Mouse (Mus musculus) right cerebral cortex, adult 18-20 months (tissue): ENCODE data around the gene Ggact.

ENCODE experiments used
- DNase-seq: peaks from one replicate; pipeline ENCODE4 v3.0.0; 2022; ENCODE audit warnings: mixed read lengths

The Ggact gene

DNA sequence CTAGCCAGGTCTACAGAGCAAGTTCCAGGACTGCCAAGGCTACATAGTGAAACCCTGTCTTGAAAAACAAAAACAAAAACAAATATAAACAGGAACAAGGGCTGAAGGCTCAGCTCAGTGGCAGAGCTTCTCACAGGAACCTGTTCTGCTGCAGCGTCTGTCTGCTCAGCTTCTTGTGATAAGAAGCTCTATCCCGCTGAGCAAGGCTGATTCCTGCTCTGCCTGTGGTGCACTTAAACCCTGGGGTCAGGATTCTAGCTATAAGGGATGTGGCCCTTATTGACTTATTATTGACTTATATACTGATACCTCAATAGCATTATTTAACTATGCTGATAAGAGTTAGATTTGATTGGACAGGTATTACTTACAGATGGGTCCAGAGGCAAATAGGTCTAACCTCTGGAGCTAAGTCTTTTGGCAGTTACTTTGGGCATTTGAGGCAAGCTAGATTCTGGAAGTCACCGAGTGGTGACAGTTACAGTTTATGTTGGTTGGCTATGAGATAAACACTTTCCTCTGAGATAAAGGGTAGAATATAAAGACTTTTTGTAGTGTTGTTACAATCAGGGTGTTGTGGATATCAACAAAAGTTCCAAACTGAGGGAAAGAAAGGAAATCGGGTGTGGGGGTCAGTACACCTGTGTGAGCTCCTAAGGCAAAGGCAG lies 48.0 kb downstream of the Ggact start:
- no peak for DNase-seq

DNA sequence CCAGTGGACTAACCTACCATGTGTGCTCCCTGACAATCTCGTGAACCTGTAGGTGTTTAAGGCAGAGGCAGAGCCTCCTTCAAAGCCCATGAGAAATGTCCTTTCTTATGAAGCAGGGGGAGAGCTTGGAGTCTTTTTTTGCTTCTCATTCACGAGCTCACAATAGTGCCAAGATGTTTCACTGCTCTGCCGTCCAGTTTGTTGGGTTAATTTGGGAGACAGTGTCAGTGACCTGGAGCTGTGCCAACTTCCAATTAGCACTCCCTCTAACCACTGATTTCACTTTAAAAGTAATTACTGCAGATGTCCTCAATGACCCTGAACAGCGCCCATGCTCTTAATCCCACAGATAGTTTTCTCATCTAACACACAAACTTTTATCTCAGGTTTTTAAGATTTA lies 50.9 kb downstream of the Ggact start:
- peak; percentile 10 for DNase-seq

DNA sequence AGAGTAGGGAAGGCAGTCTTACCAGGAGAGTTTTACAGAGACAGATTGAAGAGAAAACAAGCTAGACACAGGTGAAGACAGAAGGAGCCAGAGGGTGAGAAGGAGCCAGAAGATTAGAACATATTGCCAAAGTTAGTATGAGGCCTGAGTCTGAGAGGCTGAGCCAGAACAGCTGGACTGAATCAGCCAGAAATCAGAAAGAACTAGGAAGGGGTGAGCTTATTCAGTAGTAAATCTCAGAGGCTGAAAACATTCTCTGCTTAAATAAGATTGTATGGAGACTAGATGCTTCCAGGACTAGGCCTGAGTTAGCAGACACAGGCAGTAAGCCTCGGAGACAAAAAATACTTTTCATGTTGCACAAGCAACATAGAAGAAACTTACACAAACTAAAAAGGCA lies 53.8 kb downstream of the Ggact start:
- DNase-seq = no peak

DNA sequence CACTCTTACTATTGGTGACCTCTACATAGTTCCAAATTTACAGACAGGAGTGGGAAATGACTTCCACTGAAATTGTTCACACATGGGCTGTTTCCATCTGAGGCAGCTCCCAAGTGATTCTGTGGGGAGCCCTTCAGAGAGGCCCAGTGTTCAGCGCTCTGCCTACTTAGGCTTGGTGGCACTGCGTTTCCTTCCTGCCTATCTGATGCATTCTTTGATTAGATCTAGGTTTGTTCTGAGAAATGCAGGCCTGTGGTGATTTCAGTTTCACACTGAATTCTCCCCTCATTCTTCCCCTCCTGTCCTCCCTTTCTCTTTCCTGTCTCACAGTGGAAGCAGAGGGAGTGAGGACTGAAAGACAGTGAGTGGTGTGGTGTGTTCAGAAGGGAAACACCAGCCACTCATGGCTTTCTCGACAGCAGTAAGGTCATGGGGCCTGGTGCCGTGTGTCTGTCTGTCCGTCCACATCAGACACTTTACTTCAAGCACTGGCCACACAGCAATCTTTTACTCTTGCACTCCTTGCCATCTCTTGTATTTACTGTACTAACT lies 61.0 kb downstream of the Ggact start:
- DNase-seq = no peak

DNA sequence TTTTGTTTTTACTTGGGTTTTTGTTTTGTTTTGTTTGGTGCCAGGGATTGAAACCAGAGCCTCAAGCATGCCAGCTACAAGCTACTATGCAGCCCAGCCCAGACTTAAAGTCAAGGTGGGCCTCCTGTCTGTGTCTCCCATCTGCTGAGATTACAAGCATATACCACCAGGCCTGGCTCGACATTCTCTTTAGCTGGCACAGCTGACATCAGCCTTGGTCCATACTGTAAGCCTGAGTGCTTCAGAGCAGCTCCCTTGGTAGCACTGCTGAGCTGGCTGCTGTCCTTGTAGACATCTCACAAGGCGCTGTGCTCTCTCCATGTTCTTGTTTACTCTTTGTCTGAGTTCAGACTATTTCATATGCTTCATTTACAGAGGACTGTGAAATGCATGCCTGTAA lies 76.5 kb downstream of the Ggact start:
- DNase-seq = no peak

DNA sequence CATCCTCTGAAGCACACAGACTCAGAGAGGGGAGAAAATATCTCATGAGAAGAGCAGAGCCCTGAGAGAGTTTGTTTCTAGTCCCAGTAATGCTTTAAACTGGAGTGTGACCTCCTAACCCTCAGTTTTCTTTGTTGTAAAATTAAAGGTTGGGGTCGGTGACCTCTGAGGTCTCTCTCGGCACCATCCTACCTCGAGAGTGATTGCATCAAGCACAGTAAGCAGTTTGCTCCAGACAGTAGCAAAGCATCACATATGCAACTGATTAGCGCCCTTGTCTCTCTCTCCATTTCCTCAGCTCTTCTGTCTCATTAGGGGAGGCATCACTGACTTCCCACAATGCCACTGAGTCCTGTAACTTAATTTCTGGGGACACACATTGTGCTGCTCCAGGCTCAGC lies 77.3 kb downstream of the Ggact start:
- DNase-seq = no peak

DNA sequence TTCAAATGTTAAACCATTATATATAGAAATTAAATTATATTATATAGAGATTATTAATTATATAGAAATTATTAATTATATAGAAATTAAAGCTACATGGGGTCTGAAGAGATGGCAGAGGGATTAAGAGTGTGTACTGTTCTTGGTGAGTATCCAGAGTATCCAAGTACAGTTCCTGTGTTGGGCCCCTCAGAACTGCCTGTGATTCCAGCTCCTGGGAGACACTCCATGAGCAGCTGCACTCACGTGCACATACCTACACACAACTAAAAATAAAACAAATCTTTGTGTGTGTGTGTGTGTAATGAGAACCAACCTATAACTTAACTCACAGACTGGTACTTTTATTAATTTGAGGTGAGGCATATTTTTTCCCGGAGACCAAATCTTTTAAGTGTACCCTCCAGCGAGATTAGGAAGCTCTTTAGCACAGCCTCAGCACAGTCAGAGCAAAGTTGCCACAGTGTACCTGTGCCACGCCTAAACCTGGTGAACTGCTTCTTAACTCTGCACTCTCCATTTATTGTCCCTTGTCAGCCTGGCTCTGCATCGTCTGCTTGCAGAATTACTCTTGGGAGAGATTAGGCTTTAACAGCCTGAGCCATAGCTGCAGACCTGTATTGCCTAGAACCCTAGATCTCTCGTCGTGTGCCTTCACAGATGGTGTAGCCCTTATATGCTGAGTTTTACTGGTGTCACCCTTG lies 77.9 kb downstream of the Ggact start:
- DNase-seq = no peak

DNA sequence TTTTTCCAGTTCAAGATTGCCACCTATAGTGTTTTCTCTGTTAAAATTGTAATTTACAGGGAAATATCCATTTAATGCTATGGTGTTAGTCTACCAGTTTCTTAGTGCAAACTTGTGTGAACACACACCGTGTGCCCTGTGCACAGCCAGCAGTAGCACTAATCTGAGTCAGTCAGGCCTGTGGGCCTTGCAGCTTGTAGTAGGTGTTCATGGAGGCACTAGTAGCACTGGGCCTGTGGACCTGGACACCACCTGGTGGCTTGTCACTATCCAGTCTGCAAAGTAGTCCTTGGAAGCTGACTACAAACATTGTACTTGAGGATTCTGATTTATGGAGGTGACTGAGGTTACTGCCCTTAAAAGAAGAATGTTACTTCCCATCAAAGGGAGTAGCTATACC lies 78.8 kb downstream of the Ggact start:
- no peak for DNase-seq

DNA sequence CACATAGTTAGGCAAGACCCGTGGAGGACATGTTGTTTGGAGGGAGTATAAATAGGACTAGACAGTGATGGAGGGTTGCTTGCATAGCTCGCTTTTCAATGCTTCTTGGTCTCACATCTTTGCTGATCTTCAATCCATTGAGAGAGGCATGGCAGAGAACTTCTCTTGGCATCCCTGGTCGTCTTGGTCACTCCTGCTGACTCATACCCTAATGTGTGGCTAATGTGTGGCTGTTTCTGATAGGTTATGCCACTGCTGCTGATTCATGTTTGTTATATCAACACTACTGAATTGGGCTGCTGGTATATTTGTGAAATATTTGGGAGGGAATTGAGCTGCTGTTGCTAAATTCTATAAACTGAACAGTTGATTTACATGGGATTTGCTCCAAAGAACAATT lies 79.9 kb downstream of the Ggact start:
- DNase-seq = no peak

DNA sequence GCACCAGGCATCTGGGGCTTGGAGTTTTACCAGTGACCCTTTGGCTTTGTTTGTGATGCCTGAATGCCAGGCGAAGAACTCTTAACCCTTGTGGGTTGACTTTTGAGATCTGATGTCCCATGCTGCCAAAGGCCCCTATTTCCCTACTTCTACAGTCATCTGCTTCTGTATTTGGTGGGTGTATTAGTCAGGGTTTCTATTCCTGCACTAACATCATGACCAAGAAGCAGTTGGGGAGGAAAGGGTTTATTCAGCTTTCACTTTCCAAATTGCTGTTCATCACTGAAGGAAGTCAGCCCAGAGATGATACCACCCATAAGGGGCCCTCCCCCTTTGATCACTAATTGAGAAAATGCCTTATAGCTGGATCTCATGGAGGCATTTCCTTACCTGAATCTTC lies 83.1 kb downstream of the Ggact start:
- DNase-seq = no peak

DNA sequence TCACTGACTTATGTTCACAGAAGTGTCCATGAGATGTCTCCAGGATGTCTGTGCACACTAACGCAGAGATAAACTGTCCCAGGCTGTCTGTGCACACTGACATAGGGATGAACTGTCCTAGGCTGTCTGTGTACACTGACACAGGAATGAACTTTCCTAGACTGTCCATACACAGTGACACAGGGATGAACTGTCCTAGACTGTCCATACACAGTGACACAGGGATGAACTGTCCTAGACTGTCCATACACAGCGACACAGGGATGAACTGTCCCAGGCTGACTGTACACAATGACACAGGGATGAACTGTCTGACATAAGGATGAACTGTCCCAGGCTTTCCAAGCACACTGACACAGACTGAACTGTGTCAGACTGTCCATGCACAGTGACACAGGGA lies 88.1 kb downstream of the Ggact start:
- DNase-seq = no peak

DNA sequence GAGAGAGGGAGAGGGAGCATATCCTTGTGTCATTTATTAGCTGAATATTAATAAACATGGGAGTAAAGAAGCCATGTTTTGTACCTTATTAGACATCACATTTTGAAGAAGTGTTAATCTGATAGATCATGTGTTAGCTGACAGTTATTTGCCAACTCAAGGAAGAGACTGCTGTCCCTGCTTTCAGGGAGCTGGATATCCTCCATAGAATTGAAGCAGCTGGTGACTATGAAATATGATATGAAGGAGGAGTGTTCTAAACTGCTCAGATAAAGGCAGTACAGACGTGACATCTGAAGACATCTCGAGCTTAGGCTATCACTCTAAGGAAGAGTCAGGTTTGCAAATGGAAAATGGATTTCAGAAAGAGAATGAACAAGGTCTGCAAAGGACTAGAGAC lies 89.8 kb downstream of the Ggact start:
- no peak for DNase-seq

DNA sequence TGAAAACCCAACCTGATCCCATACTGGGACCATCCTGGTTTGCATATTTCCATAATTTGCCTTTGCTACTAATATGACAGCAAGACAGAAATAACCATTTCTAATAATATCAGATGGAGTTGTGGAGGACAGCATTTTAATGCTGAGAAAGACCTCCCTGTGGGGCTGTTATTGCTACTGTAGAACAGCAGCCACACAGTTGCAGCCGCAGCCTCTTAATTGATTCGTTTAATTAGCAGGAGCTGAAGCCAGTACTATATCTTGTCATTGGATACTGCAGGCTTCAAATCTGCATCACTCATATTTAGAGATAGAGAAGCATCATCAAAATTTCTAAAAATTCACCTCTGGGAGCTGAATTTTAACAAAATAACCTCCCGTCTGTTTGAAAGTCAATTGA lies 92.6 kb downstream of the Ggact start:
- no peak for DNase-seq

DNA sequence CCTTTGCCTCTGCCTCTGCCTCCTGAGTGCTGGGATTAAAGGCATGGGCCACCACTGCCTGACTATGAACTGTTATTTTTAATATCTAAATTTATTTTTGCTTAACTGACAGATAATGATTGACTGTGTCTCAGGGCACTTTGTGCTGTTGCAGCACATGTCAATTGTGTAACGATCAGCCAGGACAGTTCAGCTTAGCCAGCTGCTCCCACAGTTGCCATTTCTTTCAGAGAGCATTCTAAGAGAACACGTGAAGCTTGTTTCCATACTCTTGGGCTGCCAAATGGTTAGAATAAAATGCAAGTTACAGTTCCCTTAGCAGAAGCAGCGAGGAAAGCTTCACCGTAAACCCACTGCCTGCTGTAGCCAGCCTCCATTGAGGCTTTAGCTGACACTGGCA lies 113.3 kb downstream of the Ggact start:
- DNase-seq = no peak

DNA sequence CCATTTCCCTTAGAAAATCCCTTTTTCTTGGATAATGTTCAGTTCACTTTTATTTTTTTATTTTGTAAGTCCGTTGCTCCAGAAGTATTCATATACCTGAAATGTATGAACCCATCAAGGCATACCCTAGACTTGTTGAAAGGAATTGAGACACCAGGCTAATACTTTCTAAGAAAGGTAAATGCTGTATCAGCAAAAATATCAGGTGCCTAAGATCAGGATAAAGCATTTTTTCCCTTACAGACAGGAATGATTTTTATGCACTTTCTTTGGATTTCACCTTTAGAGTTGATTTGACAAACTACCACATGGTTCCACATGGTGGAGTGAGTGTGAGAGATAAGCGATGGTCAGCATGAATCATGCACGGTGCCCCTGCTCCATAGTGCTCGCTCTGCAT lies 120.2 kb downstream of the Ggact start:
- DNase-seq = no peak

DNA sequence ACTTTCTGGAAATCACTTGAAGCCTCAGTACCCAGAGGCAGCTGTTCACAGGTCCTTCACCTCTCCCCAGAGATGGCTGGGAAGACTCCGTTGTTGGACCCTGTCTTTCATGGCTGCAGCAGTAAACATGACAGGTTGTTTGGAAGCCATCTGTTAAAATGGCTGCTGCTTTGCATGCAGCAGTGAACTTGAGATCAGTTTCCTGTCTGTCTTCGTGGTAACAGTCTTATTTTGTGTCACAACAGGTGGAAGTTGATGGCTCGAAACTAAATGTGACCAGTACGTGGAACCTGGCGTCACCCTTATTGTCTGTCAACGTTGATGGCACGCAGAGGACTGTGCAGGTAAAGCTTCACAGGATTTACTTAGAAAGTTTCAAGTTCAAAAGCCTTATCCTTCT lies 123.4 kb downstream of the Ggact start:
- no peak for DNase-seq

DNA sequence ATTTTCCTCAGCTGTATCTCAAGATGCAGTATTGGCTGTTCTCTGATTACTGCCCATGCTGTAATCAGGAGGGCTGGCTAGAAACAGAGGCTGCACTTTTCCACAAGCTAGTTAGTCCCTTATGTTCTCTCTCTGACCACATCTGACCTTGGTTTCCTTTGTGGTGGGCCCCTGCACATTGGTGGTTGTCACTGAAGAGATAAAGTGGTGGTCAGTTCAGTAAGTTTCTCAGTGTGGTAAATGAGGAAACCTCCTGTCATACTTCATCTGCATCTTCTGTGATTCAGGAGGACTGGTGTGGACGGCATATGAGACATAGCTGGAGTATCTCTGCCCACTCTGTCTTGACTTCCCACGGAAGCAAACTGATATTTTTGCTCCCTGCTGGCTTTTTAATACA lies 125.4 kb downstream of the Ggact start:
- DNase-seq = no peak

DNA sequence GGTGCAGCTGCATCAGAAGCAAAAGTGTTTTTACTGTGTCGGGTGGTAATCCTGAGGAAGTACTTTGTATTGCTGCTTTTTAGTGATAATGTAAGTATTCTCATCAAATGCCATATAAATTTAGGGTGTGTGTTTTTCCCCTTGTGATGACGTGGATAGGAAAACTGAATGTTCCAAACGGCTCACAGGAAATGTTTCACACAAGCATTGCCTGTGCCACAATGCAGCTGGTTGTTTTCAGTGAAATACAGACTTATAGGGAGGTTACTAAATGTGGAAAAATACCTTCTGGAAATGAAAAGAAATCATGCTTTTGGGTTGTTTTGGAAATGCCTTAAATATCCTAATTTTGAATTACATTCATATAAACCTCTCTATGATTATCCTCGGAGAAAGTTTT lies 128.9 kb downstream of the Ggact start:
- DNase-seq = no peak

DNA sequence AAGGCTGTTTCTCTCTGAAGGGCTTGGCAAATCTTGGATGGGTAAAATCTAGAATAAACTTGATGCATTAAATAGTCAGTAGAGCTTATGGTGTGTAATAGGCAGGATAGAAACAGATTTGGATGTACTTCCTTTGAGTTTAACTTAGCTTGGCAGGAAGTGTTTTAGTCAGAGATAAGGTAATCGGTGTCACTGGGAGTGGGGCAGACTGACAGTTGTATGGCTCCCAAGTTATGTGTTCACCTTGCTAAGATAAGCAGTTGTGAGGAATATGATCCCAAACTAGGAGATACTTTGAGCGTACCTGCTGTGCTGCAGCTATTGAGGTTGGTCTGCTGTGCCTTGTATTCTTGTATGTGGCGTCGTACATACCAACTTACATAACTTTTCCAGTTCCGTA lies 147.1 kb downstream of the Ggact start:
- DNase-seq = no peak
